Comparison of ENCODE assay signal across 7 mouse cellular contexts in the genomic region with DNA sequence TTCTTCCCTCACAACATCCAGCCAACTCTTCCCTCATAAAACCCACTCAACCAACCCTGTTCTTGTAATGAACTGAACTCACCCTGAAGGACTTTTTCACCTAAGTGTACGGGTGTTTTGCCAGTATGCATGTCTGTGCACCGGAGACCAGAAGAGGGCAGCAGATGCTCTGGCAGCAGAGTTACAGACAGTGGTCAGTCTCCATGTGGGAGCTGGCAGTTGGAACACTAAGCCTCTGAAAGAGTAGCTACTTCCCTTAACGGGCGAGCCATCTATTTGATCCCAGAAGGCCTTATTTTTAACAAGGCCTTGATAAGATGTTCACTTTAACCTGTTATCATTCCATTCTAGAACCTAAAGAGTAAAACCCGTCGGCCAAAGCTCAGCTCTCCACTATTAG. TPM values are rescaled to one million over a fixed set of nuclear protein-coding genes. Genes with fewer than 3 reads are reported as not detected.
DNase-seq lines count a peak whose midpoint lies in the region; ATAC-seq and TF ChIP-seq lines count a peak whose summit lies in the region.

No protein-coding gene starts in this region.

- no peak overlapping the region for H3K4me3 ChIP-seq in thymus, adult 2 months (ENCODE audit: control insufficient read depth, insufficient read depth, low read length)
- no peak overlapping the region for H3K4me3 ChIP-seq in forebrain, embryonic 12.5 days (replicated peaks)
- no peak overlapping the region for H3K4me3 ChIP-seq in lung, embryonic 14.5 days (ENCODE audit: low read depth, low read length)

- H3K9me3 ChIP-seq in forebrain, embryonic 12.5 days, result no peaks in the 10 kb centered on the region
- H3K9me3 ChIP-seq in lung, embryonic 14.5 days (ENCODE audit: low read depth, low read length), result no peaks in the 10 kb centered on the region

- peak; percentile 41 for DNase-seq in thymus, adult 2 months
- DNase-seq in thymus, postnatal 0 days (ENCODE audit: low spot score), result no peak
- peak; percentile 63 to 73 for DNase-seq in adrenal gland, postnatal 36 days
- DNase-seq in kidney, adult 18-20 months, result peak; percentile 67
- peak; percentile 76 for DNase-seq in lung, embryonic 14.5 days
- DNase-seq in retina, postnatal 7 days (ENCODE audit: low read depth, low spot score), result peak; percentile 9

- WGBS in thymus, adult 2 months, result 79% methylated on average over 6 of the region's 6 CpGs
- WGBS in forebrain, embryonic 12.5 days, result 64% methylated on average over 6 of the region's 6 CpGs
- WGBS in lung, embryonic 14.5 days, result 68% methylated on average over 6 of the region's 6 CpGs

- TF ChIP-seq POLR2A in thymus, adult 2 months (IDR thresholded peaks at IDR 0.05; ENCODE audit: control insufficient read depth, extremely low read depth, insufficient read depth, low read length, poor library complexity), result no peak

- H3K4me2 ChIP-seq in forebrain, embryonic 12.5 days, result no peak overlapping the region
- no peak overlapping the region for H3K4me2 ChIP-seq in lung, embryonic 14.5 days

- peaks cover 45% of the 10 kb centered on the region for H3K36me3 ChIP-seq in thymus, adult 2 months (ENCODE audit: control insufficient read depth, insufficient read depth, low read length)
- peaks cover 62% of the 10 kb centered on the region for H3K36me3 ChIP-seq in forebrain, embryonic 12.5 days (replicated peaks)
- H3K36me3 ChIP-seq in lung, embryonic 14.5 days (ENCODE audit: insufficient read depth), result peaks cover 65% of the 10 kb centered on the region

- peak; percentile 50; the same call in 1 of the 2 replicates for TF ChIP-seq CTCF in thymus, adult 2 months (IDR thresholded peaks at IDR 0.05; ENCODE audit: borderline replicate concordance, control insufficient read depth, extremely low read depth, insufficient read depth, low read length, poor library complexity)
- peak; percentile 72 for TF ChIP-seq CTCF in lung, embryonic 14.5 days (IDR thresholded peaks at IDR 0.05; ENCODE audit: low read depth)

- H3K27me3 ChIP-seq in thymus, adult 2 months (ENCODE audit: control insufficient read depth, insufficient read depth, low read length), result no peaks in the 10 kb centered on the region
- H3K27me3 ChIP-seq in forebrain, embryonic 12.5 days, result no peaks in the 10 kb centered on the region
- H3K27me3 ChIP-seq in lung, embryonic 14.5 days (ENCODE audit: insufficient read depth, low read length), result no peaks in the 10 kb centered on the region

- no peak overlapping the region for H3K27ac ChIP-seq in thymus, adult 2 months (ENCODE audit: control insufficient read depth, insufficient read depth, low read length)
- H3K27ac ChIP-seq in forebrain, embryonic 12.5 days, result no peak overlapping the region
- H3K27ac ChIP-seq in lung, embryonic 14.5 days (ENCODE audit: low read depth), result no peak overlapping the region

- H3K9ac ChIP-seq in forebrain, embryonic 12.5 days, result no peak overlapping the region
- no peak overlapping the region for H3K9ac ChIP-seq in lung, embryonic 14.5 days

- peak; percentile 47; the same call in 1 of the 2 replicates for ATAC-seq in forebrain, embryonic 12.5 days (ENCODE audit: low FRiP score)
- ATAC-seq in lung, embryonic 14.5 days (ENCODE audit: insufficient read depth), result peak; percentile 69

- no peaks in the 10 kb centered on the region for H3K4me1 ChIP-seq in thymus, adult 2 months (replicated peaks; ENCODE audit: control insufficient read depth, insufficient read depth, low read length)
- H3K4me1 ChIP-seq in forebrain, embryonic 12.5 days, result peaks cover 20% of the 10 kb centered on the region
- peaks cover under 1% of the 10 kb centered on the region; the same call in 1 of the 2 replicates for H3K4me1 ChIP-seq in lung, embryonic 14.5 days (ENCODE audit: insufficient read depth)

RNA-seq across cellular contexts. Expression of gene Msh4, which starts 1.4 kb away (rescaled TPM):
- polyA plus RNA-seq in thymus, adult 2 months (2012; rRNA removed), result 0.18 and 0.23 TPM in 2 replicates
- 0.13 and 0.30 TPM in 2 replicates for polyA plus RNA-seq in thymus, postnatal 0 days (2015; fragmentation: Nextera tagmentation; extraction: Ambion mirVana)
- total RNA-seq in adrenal gland, postnatal 36 days (2021), result under 1 TPM; 0.07 to 0.13 TPM
- 0.15 and 0.22 TPM in 2 replicates for polyA plus RNA-seq in forebrain, embryonic 12.5 days (2016; fragmentation: Nextera tagmentation; extraction: Ambion mirVana)
- polyA plus RNA-seq in lung, embryonic 14.5 days (2014; fragmentation: Nextera tagmentation; extraction: Ambion mirVana), result 0.17 and 0.26 TPM in 2 replicates

RNA-seq across cellular contexts. Expression of gene Rabggtb, which starts 8.2 kb away (rescaled TPM):
- polyA plus RNA-seq in thymus, adult 2 months (2012; rRNA removed), result 67.2 and 81.7 TPM in 2 replicates
- polyA plus RNA-seq in thymus, postnatal 0 days (2015; fragmentation: Nextera tagmentation; extraction: Ambion mirVana), result 43.3 and 45.5 TPM in 2 replicates
- total RNA-seq in adrenal gland, postnatal 36 days (2021), result 100 to 1,000 TPM in 1 of 2 experiments, 10 to 100 TPM in 1; 94.1 to 114 TPM
- polyA plus RNA-seq in forebrain, embryonic 12.5 days (2016; fragmentation: Nextera tagmentation; extraction: Ambion mirVana), result 43.1 and 45.8 TPM in 2 replicates
- polyA plus RNA-seq in lung, embryonic 14.5 days (2014; fragmentation: Nextera tagmentation; extraction: Ambion mirVana), result 52.1 and 54.4 TPM in 2 replicates

RNA-seq across cellular contexts. Expression of gene Acadm, which starts 39.8 kb away (rescaled TPM):
- polyA plus RNA-seq in thymus, adult 2 months (2012; rRNA removed), result 53.6 and 69.1 TPM in 2 replicates
- 69.3 and 70.5 TPM in 2 replicates for polyA plus RNA-seq in thymus, postnatal 0 days (2015; fragmentation: Nextera tagmentation; extraction: Ambion mirVana)
- 100 to 1,000 TPM; 752 to 759 TPM for total RNA-seq in adrenal gland, postnatal 36 days (2021)
- 43.4 and 45.1 TPM in 2 replicates for polyA plus RNA-seq in forebrain, embryonic 12.5 days (2016; fragmentation: Nextera tagmentation; extraction: Ambion mirVana)
- polyA plus RNA-seq in lung, embryonic 14.5 days (2014; fragmentation: Nextera tagmentation; extraction: Ambion mirVana), result 45.7 and 47.6 TPM in 2 replicates
